In genomic region chr2:155404635-155405034, GRCm38 (mm10) we compare ENCODE assay signal across 19 mouse cellular contexts. TPM values are rescaled to one million over a fixed set of nuclear protein-coding genes. Genes with fewer than 3 reads are reported as not detected.
DNase-seq lines count a peak whose midpoint lies in the region; ATAC-seq and TF ChIP-seq lines count a peak whose summit lies in the region.
"Had no signal": no experiment of that assay in that cellular context is flagged by ENCODE, and none has a peak within 500 bp of the region (broad histone marks: within the 10 kb centered on the region; RNA-seq: fewer than 3 reads in every experiment).

No protein-coding gene starts in this region.

- H3K36me3 ChIP-seq in G1E (replicated peaks), result peaks cover 76% of the 10 kb centered on the region
- H3K36me3 ChIP-seq in splenic B cell, adult 2 months (ENCODE audit: control insufficient read depth, insufficient read depth, low read length, poor library complexity, severe bottlenecking), result peaks cover 8% of the 10 kb centered on the region; the same call in 1 of the 2 replicates

- no peaks in the 10 kb centered on the region for H3K27me3 ChIP-seq in G1E (ENCODE audit: insufficient read depth, low read length)
- H3K27me3 ChIP-seq in splenic B cell, adult 2 months (ENCODE audit: control insufficient read depth, insufficient read depth, low read length, poor library complexity, severe bottlenecking), result no peaks in the 10 kb centered on the region
- H3K27me3 ChIP-seq: embryonic facial prominence, embryonic 15.5 days; hindbrain, embryonic 12.5 days; neural tube, embryonic 12.5 days had no signal

- no peak overlapping the region for H3K4me3 ChIP-seq in G1E (ENCODE audit: low read depth, low read length)
- H3K4me3 ChIP-seq: embryonic facial prominence, embryonic 15.5 days; hindbrain, embryonic 12.5 days; neural tube, embryonic 12.5 days had no signal

- no peaks in the 10 kb centered on the region for H3K9me3 ChIP-seq in G1E (replicated peaks)
- H3K9me3 ChIP-seq: embryonic facial prominence, embryonic 15.5 days; hindbrain, embryonic 12.5 days; neural tube, embryonic 12.5 days had no signal

- no peak for TF ChIP-seq CTCF in G1E (IDR thresholded peaks at IDR 0.05; ENCODE audit: low read depth, low read length)

- peak; percentile 63 for ATAC-seq in G1E (ENCODE audit: extremely low read depth, insufficient number of reproducible peaks, low FRiP score, poor library complexity, severe bottlenecking)
- ATAC-seq in granulocyte monocyte progenitor cell, adult 5-6 weeks (replicated peaks; ENCODE audit: poor library complexity, severe bottlenecking), result peak; percentile 95
- ATAC-seq: CD4-positive, CD25-positive, alpha-beta regulatory T cell, adult 4 months; forebrain, embryonic 16.5 days had no signal

- no peaks in the 10 kb centered on the region for H3K4me1 ChIP-seq in G1E (ENCODE audit: insufficient read depth, low read depth, low read length)
- H3K4me1 ChIP-seq: embryonic facial prominence, embryonic 15.5 days; hindbrain, embryonic 12.5 days; neural tube, embryonic 12.5 days had no signal

- peak; percentile 52 for DNase-seq in lung, postnatal 36 days
- no peak for DNase-seq in lung, postnatal 14 days
- no peak for DNase-seq in G1E (ENCODE audit: low spot score)
- peak; percentile 92 for DNase-seq in splenic B cell, adult 2 months (ENCODE audit: low read depth, low spot score)
- DNase-seq in cerebellum, postnatal 10 days, result no peak
- no peak for DNase-seq in kidney, postnatal 10 days
- DNase-seq: cerebellum, adult 9-11 months; gastrocnemius, postnatal 25 days; heart, postnatal 10 days; kidney, adult 9 months; kidney, postnatal 36 days; lung, adult 18-20 months; right cerebral cortex, postnatal 14 days had no signal

RNA-seq across cellular contexts. Expression of gene Trp53inp2, which starts 23.8 kb away (rescaled TPM):
- total RNA-seq in G1E (2014; fragmentation: Nextera tagmentation), result 6.2 and 8.6 TPM in 2 replicates
- total RNA-seq in G1E (2017), result 3.3 and 4.4 TPM in 2 replicates
- 2.3 and 2.8 TPM in 2 replicates for polyA plus RNA-seq in G1E (2012)
- total RNA-seq in granulocyte monocyte progenitor cell, adult 5-6 weeks (2014; fragmentation: Nextera tagmentation), result 0.23 and 0.95 TPM in 2 replicates
- total RNA-seq in granulocyte monocyte progenitor cell, adult 5-6 weeks (2017), result 2.9 and 4.8 TPM in 2 replicates

RNA-seq across cellular contexts. Expression of gene Pigu, which starts 47.4 kb away (rescaled TPM):
- 43.3 and 49.1 TPM in 2 replicates for total RNA-seq in G1E (2014; fragmentation: Nextera tagmentation)
- 28.5 TPM in 2 replicates for total RNA-seq in G1E (2017)
- polyA plus RNA-seq in G1E (2012), result 12.3 and 13.0 TPM in 2 replicates
- 51.4 and 52.3 TPM in 2 replicates for total RNA-seq in granulocyte monocyte progenitor cell, adult 5-6 weeks (2014; fragmentation: Nextera tagmentation)
- 44.0 TPM in 2 replicates for total RNA-seq in granulocyte monocyte progenitor cell, adult 5-6 weeks (2017)

Comparison
In these comparisons a context has a peak if more than half of its experiments do, and no peak if none do; other contexts are left out.
1. DNase-seq: peak in lung, postnatal 36 days (single experiment) and splenic B cell, adult 2 months (single experiment); none in lung, postnatal 14 days (single experiment), G1E (single experiment), cerebellum, postnatal 10 days (0 of 2) and kidney, postnatal 10 days (single experiment).